Mouse (Mus musculus): ENCODE measurements at regions not wholly inside any gene's neighbourhood (a gene's known extent, or its start where the extent isn't known, plus 50 kb on each side); places are given as distances from the start of the nearest gene placed in this dataset.
"Not testable (repeated sequence)": the region's sequence is repeated elsewhere in the genome, so short reads cannot be mapped to it uniquely, and the experiment has no call there.

DNA sequence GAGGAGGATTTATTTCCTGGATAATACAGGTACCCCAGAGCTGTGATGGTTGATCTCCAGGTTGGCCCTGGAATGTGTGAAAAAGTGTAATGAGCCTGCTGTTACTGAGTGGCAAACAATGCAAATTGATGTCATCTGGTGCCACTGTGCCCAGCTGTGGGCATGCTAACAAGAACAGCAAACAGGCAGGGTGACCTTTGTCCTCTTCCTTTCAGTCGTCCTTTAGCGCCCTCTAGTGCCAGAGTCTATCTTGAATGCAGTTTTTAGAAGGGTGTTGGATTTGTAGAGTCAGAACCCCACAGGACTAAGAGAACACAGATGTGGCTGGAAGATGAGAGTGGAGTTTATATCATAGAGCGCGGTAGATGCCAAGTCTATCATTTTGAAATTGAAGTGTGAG, 164.3 kb downstream of the Sdhaf3 start:
- peak; percentile 31 for DNase-seq (ENCODE audit: extremely low spot score, low read depth, low spot score)

DNA sequence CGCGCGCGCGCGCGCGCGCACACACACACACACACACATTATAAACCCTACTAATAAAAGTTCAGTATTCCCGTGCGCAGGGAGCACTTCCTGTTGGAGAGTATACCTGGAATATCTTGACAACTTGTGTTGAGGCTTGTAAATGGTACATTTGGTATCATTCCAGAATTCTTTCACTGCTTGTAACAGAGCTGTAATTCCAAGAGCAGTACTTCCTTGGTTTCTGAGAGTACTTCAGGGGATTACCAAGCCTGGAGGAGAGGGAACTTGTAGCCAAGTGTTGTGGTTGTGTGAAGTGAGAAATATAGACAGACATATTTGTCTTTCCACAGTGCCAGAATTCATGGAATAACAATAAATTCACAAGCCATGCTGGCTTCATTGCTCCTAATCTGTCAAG, 177.2 kb downstream of the Sdhaf3 start:
- DNase-seq (ENCODE audit: extremely low spot score, low read depth, low spot score) = no peak

DNA sequence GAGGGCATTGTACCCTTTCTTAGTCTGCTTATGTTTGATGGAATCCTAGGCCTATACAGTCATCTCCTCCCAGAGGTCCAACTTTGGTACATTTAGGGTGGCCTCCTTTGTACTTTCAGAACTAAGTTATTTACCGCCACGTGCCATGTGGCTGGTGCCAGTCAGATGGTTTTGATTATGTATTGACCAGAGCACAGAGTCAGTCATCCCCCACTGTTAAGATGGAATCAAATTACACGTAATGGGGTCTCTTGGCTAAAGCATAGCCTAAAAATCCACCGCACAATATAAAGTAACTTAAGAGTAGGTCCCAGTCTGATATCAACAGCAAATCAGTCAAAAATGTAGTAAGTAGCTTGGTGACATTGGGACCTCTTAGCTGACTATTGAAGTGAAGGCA, 178.3 kb downstream of the Sdhaf3 start:
- DNase-seq (ENCODE audit: extremely low spot score, low read depth, low spot score) = peak; percentile 41

DNA sequence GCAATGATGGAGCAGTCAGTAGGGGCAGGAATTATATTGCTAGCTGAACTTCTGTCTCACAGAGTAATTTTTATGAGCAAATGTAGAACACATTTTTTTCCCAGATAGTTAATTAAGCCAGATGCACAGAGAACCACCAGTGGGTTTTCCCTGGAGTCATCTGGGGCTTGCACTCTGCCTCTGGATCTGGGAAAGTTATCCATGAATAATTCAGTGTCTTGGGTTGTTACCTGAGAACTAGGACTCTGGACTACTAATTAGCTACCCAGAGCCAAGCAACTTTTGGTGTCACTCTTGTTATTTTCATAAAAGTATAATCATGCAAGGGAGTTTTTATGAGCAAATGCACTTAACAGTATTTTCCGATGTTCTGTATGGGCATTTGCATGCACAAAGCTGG, 179.1 kb downstream of the Sdhaf3 start:
- DNase-seq (ENCODE audit: extremely low spot score, low read depth, low spot score) = no peak

DNA sequence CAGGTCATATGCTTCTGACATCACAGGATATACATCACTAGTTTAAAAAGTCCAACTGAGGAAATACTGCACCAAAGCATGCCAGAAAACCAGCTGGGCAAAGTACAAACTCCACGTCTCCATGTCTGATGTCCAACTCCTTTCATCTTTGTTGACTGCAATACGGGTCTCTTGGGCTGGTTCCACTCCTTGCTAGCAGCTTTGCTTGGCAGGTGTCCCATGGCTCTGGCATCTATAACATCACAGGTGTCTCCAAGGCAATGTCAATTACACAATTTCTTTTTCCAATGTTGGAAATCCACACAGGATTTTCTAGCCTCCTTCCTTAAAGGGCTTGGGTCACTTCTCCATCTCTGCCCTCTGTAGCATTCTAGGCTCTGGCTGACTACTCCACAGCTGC, 225.9 kb downstream of the Sdhaf3 start:
- no peak for DNase-seq (ENCODE audit: extremely low spot score, low read depth, low spot score)

DNA sequence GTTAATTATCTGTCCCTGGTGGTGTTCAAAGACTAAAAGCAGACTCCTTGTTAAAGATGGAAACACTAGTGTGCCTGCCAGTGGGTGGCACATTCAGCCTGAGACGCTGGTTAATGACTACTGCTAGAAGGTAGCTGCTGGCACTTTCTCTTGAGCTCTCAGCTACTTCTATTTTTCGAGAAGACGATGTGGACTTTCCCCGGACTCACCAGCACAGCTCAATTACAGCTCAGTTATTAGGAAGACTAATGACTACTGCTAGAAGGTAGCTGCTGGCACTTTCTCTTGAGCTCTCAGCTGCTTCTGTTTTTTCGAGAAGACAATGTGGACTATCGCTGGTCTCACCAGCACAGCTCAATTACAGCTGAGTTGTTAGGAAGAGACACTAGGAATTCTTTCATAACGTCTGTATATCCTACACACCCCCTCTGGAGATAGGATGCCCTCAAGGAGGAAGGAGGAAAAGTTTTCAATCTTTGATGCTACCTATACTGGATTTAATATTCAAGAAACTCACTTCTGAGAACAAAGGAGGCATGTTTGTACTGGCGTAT, 243.3 kb downstream of the Sdhaf3 start:
- no peak for DNase-seq (ENCODE audit: extremely low spot score, low read depth, low spot score)

DNA sequence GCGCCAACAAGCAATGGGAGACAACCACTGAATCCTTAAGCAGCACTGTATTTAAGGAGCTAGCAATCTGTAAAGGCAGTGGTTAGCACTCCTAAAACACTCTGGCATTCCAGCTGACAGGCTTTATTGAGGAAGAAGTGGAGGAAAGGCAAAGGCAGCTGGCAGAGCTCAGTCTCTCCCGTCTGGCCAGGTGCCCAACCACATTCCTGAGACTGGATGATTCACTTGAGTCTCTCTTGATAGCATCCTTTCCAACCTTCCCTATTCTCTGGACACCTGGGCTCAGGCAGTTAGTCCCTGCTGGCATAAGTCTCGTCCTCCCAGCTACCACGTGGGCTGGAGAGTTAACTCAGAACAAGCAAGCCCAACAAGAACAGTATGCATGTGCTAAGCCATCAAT, 260.1 kb downstream of the Sdhaf3 start:
- DNase-seq (ENCODE audit: extremely low spot score, low read depth, low spot score) = no peak

DNA sequence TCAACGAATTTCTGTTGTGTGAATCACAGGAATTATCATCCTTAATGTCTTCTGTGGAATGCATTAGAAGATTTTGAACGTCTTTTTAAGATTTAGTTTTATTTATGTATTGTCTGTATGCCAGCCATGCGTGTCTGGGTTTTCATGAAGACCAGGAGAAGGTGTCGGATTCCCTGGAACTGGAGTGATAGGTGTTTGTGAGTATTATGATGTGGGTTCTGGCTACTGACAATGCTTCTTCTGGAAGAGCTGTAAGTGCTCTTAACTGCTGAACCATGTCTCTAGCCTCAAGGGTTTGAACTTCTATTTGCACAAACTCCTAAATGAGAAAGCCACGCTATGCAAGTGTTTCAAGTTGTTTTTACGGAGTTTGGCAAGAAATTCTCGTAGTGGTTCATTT, 296.5 kb downstream of the Sdhaf3 start:
- DNase-seq (ENCODE audit: extremely low spot score, low read depth, low spot score) = no peak

DNA sequence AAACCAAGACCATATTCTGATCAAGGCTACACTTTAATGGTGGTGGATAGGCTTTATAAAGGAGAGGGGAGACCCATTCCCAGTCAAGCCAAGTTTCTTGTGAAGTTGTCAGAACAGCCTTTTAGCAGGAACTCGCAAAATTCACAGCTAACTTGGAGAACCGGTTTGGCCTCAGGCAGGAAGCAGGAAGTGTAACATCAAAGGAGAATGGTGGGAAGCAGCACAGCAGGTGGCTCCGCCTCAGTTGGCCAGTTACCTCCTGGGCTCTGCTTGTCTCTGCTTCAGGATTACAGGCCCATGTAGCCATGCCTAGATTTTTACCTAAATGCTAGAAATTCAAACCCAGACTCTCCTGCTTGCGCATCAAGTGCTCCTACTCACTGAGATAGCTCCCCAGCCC, 277.2 kb upstream of the Tac1 start:
- DNase-seq (ENCODE audit: extremely low spot score, low read depth, low spot score) = peak; percentile 5

DNA sequence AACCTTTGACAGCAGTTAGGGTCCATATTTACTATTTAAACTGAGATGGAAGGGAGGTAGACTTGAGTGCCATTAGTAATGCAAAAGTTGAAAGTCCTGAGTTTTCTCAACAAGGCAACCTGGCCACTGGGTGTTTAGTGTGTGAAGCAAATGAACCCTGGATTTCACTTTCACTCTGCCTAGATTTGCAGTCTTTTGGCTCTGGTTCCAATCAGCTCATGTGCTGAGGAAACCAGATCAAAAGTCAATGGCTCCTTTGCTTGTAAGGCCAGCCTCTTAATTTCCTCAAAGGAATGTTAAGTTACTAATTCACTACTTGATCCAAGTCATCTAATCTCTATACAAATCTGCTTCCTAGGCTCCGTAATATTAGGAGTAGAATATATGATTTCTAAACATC, 247.7 kb upstream of the Tac1 start:
- no peak for DNase-seq (ENCODE audit: extremely low spot score, low read depth, low spot score)

DNA sequence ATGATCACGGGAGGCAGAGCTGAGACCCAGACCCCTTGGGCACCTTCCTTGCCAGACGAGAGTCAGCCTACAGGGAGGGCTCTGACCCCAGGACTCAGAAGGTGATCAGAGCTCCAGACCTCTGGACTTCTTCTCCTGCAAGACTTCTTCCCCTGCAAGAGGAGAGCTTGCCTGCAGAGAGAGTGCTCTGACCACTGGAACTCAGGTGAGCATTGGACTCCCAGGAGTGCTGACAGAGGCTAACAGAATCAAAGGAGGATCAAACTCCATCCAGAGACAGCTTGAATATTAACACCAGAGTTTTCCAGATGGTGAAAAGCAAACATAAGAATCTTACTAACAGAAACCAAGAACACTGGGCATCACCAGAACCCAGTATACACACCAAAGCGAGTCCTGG, 241.2 kb upstream of the Tac1 start:
- no peak for DNase-seq (ENCODE audit: extremely low spot score, low read depth, low spot score)

DNA sequence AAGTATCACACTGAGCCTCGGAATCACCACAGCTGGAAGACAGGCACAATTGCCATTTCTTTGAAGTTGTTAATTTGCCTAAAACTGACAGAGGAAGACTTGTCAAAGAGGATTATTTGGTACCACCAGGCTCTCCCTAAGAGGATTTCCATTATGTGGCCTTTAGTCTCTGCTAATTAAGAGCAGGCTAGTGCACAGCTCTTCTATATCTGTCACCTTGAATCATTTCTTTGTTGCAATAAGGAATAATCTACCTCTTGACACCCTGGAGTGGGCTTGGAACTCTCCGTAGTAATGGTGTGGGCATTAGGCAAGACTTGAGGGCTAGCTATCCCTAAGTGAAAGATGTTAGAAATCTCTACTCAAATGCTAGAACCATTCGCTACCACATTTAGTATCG, 227.7 kb upstream of the Tac1 start:
- DNase-seq (ENCODE audit: extremely low spot score, low read depth, low spot score) = no peak

DNA sequence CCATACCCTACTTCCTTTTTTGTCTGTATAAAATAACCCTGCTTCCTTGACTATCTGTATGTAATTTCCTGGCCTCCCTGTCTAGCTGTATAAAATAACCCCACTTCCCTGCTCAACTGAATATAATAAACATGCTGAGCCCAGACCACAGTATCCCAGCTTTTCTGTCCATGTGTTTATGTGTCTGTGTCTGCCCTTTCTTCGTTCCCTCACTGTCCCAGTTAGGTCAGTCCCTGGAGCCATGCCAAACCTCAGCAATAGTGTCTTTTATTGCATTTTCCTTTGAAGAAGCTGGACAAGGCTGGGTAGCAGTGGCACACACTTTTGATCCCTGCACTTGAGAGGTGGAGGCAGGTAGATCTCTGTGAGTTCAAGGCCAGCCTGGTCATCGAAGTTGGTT, 198.0 kb upstream of the Tac1 start:
- no peak for DNase-seq (ENCODE audit: extremely low spot score, low read depth, low spot score)

DNA sequence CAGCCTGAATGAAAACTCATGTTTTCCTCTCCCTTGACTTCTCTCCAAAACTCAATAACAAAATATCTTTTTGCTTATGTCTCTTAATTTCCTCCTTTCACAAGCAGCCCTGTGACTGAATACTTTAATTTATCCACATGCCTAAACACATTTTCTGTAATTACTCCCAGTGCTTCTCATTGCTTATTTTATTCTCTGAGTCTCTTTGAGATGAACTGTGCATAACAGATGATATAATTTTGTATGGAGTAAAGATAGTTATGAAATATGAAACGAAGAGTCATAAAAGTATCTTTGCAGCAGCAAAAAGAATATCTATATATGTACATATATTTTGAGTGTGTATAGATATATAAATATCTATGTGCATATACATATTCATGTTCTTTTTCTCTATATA, 187.5 kb upstream of the Tac1 start:
- DNase-seq (ENCODE audit: extremely low spot score, low read depth, low spot score) = no peak

DNA sequence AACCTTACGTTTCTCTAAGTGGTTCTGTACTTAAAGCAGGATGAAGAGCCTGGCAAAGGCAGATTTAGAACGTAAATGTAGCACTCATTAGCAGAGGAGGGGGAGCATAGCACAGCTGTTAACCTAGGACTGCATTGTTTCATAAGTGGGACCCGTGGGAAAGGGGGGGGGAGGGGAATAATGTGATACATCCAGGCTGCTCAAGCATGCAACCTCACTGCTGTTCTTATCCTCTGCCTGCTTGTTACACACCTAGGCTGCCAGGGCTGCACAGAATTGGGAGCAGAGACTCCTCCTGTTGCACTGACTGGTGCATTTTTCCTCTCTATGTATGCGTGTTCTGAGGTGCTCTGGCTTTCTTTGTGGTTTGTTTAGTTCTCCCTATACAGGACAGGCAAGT, 180.1 kb upstream of the Tac1 start:
- DNase-seq (ENCODE audit: extremely low spot score, low read depth, low spot score) = no peak

DNA sequence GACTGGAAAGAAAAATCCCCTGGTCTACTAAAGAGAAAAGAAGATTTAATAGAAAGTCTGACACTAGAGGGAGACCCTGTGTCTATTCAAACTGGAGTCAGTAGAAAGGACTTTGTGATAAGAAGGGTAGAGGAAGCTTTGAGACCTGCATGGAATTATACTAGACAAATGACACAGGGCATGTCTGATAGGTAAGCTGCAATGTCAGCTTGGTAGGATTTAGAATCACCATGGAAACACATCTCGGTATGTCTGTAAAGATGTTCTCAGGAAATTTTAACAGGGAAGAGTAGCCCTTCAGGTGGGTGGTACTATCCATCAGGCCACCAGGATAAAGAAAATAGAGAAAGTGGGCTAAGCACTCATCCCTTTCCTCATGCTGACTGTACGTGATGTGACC, 178.8 kb upstream of the Tac1 start:
- DNase-seq (ENCODE audit: extremely low spot score, low read depth, low spot score) = no peak

DNA sequence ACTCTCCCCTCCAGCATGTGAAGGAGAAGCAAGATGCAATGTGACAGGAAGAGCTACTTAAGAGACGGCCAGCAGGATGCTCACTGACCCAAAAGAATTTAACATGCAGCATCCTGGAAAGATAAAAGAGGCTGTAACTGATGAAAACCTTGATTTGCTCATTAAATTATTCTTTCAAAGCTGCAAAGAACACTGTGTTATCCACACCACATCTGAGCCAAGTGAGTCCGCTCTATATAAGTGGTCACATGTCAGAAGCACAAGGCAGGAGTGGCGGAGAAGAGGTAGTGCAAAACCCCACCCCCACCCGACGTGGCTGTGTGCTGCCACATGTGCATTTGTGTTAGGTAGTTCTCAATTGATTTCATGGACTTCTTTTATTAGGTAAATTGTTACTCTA, 176.0 kb upstream of the Tac1 start:
- no peak for DNase-seq (ENCODE audit: extremely low spot score, low read depth, low spot score)

DNA sequence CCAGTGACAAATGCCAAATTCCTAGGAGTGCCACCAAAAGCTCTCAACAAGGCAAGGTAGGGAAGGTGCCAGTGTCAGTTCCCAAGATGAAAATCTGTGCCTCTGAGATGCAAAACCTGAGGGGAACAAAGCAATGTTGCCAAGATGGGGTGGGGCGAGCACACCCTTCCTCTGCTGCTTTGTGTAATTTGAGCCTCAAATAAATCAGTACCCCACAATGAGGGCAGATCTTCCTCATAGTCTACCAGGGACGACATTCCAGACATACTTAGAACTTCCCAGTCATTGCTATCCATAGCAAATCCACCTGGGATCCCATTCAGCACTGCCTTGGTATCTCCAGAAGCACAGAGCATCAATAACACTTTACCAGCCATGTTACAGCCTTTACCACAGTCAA, 129.9 kb upstream of the Tac1 start:
- no peak for DNase-seq (ENCODE audit: extremely low spot score, low read depth, low spot score)

DNA sequence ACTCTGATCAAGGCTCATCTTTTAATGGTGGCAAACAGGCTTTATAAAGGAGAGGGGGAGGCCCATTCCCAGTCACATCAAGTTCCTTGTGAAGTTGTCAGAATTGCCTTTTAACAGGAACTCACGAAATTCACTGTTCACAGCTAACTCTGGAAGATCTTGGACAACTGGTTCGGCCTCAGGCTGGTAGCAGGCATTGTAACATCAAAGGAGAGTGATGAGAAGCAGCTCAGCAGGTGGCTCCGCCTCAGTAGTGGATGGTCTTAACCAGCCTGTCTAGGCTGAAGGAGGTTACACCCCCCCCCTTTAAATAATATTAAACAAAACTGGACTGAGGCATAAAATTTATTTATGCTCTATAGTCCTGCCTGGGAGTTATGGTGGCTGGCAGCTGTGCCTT, 113.0 kb upstream of the Tac1 start:
- no peak for DNase-seq (ENCODE audit: extremely low spot score, low read depth, low spot score)

DNA sequence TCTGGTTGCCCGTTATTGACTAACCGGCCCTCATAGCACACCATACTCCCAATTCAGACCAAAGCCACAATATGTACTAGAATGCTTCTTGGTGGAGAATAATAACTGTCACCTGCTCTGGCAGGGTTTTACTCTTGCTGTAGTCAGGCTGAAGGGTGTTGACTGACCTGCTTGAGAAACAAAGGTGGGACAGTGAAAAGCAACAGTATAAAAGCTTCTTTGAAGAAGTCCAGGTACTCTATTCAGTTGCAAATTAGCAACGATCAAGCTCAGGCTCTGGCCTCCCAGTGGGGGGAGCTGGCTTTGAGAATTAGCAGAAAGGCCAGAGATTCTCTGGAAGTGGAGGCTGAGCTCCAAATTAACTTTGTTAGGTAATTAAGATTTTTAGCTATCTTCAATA, 112.4 kb upstream of the Tac1 start:
- DNase-seq (ENCODE audit: extremely low spot score, low read depth, low spot score) = not testable (repeated sequence)

DNA sequence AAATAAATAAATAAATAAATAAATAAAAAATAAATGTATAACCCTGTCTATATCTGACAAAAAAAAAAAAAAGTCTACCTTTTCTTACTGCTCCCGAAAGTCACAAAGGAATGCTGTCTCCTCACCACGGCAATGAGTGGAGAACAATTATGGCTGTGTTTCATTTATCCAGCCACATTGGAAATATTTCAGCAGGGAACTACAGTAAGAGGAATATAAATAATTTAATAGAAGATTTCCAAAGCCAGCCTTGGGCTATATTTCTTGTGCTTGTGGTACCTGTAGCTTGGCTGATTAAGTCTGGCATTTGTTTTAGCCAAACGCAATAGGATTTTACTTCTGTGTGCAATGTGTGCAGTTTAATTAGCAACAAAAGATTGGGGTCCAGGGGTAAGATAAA, 98.8 kb upstream of the Tac1 start:
- no peak for DNase-seq (ENCODE audit: extremely low spot score, low read depth, low spot score)

DNA sequence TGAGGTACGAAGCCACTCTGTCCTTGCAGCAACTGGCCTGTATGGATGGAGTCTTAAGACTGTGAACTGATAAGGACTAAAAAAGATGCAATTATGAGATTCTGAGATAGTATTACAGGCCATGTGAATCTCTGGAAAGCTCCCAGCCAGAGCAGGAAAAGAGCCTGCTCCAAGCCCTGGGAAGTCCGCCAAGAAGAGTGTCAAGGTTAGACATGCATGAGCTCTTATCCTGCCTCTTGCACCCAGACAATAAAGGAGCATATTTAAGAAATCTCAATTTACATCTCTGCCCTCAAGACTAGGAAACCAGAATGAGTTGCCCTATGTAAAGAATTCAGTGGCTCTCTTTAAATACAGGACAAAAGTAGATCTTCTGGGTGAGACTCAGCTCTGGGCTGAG, 90.8 kb upstream of the Tac1 start:
- no peak for DNase-seq (ENCODE audit: extremely low spot score, low read depth, low spot score)

DNA sequence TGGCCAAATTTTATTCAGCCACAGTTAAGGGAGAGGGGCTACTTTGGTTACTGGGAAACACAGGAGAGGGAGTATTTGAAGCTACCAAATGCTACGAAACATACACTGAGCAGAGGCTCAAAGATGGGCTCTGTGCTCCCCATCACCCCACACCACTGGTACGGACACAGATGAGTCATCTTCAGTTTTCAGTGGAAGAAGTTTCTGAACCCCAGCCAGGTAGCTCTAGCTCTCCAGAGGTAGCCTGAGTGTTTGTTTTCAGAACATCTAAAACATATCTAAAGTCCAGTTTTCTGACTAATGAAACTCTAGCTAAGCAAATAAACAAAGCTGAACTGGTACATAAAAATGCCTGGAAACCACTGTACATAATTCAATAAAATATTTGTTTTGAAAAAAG, 90.3 kb upstream of the Tac1 start:
- no peak for DNase-seq (ENCODE audit: extremely low spot score, low read depth, low spot score)

Measured in hindlimb bud, embryonic 11.5 days (tissue).